ENCODE assay signal across 16 mouse cellular contexts in genomic region chr5:135705383-135705782, GRCm38 (mm10).
"Had no signal": no experiment of that assay in that cellular context is flagged by ENCODE, and none has a peak within 500 bp of the region (broad histone marks: within the 10 kb centered on the region; RNA-seq: fewer than 3 reads in every experiment).

No protein-coding gene starts in this region.

- H3K4me2 ChIP-seq: neural tube, embryonic 13.5 days; neural tube, embryonic 15.5 days; stomach, embryonic 15.5 days had no signal

- H3K36me3 ChIP-seq: stomach, embryonic 15.5 days had no signal

- H3K4me3 ChIP-seq: neural tube, embryonic 13.5 days; neural tube, embryonic 15.5 days; stomach, embryonic 15.5 days had no signal

- H3K27ac ChIP-seq: neural tube, embryonic 13.5 days; neural tube, embryonic 15.5 days; stomach, embryonic 15.5 days; stomach, postnatal 0 days had no signal

- DNase-seq: retina, postnatal 1 day; right cerebral cortex, adult 18-20 months; right cerebral cortex, postnatal 14 days; right cerebral cortex, postnatal 25 days; right cerebral cortex, postnatal 4 days; spleen, adult 18-20 months; thymus, adult 18-20 months; thymus, adult 2 months; thymus, postnatal 14 days; thymus, postnatal 25 days; thymus, postnatal 36 days; thymus, postnatal 4 days had no signal

- H3K27me3 ChIP-seq: neural tube, embryonic 13.5 days; neural tube, embryonic 15.5 days; stomach, embryonic 15.5 days had no signal
